Mouse (Mus musculus): ENCODE measurements around the gene Olfr70.

Olfr70 gene

DNA sequence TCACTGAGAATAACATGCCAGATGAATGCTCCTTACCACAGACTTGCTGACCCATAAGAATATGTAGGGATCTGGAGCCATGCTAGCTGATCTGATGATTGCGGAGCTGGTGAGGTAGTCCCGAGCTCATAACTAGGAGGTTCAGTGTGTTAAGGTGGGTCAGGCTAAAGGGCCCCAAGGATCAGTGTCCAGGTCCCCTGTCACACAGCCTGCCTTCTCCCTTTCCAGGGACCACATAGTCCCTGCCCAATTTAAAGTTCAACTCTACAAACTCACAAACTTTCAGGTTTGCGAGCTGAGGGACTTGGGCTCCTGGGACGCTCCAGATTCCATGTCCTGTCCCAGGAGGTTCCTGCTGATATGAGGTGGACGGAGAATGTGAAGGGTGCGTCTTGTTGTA is at the start of gene Olfr70:
Gene Olfr70, minus strand, starts transcription at position 101 of the 400 bp plus-strand sequence.
- no peak for DNase-seq (ENCODE audit: low read depth, low spot score)

DNA sequence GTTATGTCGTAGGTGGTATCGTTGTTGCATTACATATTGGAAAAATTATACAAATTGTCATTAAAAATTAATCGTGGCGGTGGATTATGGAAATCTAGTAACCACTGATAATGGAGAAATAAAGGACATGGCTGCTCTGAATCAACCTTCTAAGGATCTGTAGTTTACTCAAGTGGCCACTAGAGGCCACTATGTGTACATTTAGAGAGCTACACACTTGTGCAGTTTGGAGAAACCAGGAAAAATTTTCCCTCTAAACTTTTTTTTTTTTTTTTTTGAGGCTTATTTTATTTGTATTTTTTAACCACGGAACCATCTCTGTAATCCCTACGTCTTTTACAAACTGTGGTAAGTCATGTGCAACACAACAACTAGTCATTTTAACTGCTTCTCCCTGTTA is 44.6 kb upstream of the Olfr70 start:
- no peak for DNase-seq (ENCODE audit: low read depth, low spot score)

DNA sequence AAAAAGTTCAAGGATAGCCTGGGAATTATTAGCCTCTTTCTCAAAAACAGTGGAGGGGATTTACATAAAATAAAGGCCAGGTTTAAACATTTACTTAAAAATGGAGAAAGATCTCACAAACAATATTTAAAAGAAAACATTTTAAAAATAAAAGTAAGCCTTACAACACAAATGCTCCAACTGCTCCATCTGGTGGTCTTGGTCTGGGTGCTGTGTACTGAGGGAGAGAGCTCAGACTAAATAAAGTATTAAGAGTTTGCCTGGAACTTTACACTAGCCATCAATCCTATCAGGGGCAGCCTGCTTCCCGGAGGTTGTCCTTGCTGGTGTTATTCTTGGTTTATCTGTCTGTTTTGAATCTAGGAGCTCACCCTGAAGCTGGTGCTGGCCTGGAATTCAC is 42.5 kb upstream of the Olfr70 start:
- DNase-seq (ENCODE audit: low read depth, low spot score) = no peak

DNA sequence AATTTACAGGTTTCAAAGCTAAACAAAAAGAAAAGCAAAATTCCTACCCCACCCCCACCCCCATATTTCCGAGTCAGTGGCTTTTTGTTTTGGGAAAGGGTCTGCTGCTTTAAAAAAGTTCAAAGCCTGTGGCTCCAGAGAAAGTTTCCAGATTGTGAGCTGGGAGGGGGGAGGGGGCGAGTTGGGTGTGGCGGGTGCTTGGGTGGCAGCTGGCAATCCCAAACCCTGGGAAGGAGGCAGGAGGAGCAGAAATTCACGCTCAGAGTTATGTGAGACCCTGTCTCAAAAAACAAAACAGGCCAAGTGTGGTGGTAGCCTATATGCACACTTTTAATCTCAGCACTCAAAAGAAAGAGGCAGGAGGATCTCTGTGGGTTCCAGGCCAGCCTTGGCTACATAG is 42.0 kb upstream of the Olfr70 start:
- DNase-seq (ENCODE audit: low read depth, low spot score) = no peak

DNA sequence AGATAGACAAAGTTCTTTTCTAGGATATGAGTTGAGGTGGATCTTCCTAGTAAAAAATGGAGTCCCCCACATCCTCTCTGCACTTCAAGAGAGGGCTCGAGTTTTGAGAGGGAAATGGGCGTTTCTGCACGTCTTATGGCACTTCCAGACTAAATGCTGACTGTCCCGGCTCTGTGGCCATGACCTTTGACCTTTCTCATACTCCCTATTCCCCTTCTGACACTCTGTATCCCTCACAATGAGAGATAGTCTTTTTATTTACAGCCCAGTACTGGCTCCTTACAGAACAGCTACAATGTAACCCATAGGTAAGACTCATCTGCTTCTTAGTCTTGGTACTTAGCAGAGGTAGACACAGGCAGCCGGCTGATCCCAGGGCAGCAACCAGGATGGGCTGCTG is 40.9 kb upstream of the Olfr70 start:
- no peak for DNase-seq (ENCODE audit: low read depth, low spot score)

DNA sequence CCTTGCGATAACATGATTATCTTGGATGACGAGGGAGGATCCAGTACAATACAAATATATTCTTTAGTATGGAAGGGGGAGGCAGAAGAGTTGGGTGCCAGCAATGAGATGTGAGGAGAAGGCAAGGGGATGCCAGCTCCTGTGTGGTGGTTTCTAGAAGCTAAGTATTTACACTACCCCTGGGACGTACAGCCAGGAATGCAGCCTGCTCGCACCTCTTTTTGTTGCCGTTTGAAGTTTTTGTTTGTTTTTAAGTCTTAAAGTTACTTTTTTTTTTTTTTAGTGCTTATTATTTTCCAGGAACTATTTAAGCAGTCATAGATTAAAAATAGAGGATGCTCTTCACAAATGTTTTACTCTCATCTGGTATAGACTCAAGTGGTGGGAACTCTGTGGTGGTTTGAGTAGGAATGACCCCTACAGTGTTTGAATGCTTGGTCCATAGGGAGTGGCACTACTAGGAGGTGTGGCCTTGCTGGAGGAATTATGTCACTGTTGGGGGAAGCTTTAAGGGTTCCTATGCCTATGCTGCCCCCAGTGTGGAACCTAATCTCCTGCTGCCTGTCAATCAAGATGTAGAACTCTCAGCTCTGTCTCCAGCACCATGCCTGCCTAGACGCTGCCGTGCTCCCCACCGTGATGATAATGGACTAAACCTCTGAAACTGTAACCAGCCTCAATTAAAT is 38.5 kb upstream of the Olfr70 start:
- no peak for DNase-seq (ENCODE audit: low read depth, low spot score)

DNA sequence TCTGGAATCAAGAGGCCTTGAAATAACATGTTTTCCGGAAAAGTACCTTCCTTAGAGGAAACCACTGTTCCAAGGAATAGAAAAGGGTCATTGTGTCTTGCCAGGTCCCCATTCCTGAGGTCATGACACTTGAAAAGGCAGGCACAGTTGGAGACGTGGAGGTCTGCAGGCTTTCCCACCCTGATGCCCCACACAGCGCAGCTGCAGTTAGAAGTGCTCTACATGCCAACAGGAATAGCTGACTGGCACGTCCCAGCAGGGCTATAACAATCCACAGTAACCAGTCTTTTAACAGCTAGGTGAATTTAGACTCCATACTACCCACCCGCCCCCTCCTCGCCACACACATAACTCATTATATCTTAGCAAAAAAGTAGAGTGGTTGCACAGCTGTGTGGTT is 36.5 kb upstream of the Olfr70 start:
- DNase-seq (ENCODE audit: low read depth, low spot score) = no peak

DNA sequence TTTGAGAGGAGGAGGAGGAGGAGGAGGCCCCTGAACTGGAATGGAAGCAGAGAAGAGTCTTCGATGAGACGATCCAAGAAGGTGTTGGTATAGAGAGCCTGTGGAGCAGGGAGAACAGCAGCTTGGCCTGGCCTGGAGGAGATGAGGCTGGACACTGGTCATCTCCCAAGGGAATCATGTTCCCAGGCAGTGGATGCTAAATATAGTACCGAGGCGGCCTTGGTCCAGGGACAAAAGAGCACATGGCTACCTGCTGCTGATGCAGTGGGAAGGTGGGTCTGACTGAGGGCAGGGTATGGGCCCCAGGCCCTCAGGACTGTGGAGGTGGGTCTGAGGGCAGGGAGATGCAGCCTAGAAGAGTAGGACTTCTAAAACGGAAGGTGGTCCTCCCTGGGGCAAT is 32.6 kb upstream of the Olfr70 start:
- no peak for DNase-seq (ENCODE audit: low read depth, low spot score)

DNA sequence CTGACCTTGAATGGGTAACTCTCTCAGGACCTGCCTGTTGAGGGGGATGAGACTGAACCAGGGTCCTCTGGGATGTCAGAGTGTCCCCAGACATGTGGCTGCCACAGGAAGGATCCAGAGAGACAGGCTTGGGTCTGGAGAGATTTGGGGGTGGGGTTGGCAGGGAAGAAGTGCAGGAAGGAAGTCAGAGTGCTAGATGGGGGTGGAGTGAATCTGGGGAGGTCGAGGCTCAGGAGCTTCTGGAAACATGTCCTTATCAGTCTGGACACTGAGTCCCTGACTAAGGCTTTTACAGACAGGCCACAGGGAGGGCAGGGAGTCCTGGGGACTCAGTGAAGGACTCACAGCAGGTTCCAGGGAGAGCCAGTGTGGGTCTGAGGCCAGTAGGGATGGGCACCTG is 31.6 kb upstream of the Olfr70 start:
- no peak for DNase-seq (ENCODE audit: low read depth, low spot score)

DNA sequence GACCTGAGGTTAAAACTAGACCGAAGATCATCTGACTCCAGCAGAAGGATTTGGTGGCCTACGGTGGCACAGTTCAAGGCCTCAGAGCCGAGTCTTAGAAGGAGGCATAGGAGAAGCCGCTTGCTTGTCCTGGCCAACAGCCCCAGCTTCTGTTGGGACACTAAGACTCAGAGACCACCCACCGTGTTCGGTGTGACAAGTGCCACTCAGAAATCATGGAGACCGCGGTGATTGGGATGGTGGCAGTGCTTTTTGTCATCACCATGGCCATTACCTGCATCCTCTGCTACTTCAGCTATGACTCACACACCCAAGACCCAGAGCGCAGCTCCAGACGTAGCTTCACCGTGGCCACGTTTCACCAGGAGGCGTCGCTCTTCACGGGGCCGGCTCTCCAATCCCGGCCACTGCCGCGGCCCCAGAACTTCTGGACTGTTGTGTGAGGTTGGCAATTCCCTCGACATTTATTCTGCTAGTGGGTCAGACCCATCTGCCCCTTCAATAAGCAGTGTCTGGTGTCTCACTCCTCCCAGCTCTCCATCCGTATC is 30.2 kb upstream of the Olfr70 start:
- DNase-seq (ENCODE audit: low read depth, low spot score) = no peak

DNA sequence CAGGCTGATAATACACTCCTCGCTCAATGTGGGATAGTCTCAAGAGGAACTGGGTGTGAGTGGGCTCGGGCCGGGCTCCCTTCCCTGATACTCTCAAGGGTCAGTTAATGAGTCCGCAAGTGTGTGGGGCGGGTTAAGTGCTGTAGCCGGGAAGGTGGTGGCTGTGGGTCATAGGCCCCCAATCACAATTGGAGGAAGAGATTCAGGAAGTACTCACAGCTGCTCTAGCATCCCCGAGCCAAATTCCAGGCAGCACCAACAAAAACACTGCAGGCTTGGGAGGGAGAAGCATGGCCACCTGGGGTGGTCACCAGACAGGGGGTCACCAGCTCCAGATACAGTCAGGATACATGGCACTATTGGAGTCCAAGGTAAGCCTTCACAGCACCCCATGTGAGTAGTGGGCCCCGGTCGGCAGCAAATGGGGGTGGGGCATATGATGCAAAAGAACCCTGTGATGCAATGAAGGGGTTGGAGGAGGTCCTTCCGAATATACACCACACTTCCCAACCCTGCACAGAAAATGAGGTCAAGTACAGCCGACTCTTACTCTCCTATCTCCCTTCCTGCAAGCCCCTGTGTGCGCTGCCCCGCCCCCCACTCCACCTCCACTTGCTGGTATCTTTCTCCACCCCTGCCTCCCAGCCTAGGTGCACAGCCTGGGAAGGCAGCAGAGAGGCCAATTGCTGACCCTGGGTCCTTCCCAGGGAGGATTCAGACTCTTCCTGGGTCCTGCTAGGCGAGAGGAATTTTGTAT is 29.4 kb upstream of the Olfr70 start, which contains the start of gene Spaar:
Gene Spaar, plus strand, starts transcription at position 241 of the 757 bp plus-strand sequence.
- no peak for DNase-seq (ENCODE audit: low read depth, low spot score)

DNA sequence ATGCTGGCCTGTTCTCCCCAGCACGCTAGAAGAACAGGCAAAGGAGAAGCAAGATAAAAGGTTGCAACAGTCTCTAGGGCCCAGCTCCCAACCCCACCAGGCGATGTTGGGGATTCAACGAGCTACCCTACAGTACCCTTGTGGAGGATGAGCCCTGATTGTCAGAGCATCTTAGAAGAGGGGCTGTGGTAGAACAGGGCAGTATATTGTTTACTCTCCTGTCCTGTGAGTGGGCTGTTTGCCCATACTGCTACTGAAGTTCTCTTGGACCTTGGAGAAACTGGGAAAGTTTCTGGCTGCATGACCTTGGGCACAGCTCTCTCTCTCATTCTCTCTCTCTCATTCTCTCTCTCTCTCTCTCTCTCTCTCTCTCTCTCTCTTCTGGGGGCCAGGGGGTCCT is 28.5 kb upstream of the Olfr70 start:
- no peak for DNase-seq (ENCODE audit: low read depth, low spot score)

DNA sequence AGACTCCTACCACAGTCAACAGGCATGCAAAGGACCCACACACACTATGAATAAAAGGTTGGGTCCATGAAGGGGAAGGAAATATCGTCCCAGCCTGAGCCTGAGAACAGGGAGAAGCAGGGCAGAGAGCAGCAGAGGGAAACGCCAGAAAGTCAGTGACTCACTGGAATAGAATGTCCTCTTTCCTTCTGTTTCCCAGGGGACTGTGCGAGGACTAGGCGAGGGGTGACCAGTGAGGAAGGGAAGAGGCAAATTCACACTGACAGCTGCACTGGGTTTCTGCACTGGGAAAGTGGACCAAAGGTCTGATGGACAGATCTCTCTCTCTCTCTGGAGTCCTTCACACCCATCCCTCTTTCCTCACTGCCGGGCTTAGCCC is 28.0 kb upstream of the Olfr70 start:
- no peak for DNase-seq (ENCODE audit: low read depth, low spot score)

DNA sequence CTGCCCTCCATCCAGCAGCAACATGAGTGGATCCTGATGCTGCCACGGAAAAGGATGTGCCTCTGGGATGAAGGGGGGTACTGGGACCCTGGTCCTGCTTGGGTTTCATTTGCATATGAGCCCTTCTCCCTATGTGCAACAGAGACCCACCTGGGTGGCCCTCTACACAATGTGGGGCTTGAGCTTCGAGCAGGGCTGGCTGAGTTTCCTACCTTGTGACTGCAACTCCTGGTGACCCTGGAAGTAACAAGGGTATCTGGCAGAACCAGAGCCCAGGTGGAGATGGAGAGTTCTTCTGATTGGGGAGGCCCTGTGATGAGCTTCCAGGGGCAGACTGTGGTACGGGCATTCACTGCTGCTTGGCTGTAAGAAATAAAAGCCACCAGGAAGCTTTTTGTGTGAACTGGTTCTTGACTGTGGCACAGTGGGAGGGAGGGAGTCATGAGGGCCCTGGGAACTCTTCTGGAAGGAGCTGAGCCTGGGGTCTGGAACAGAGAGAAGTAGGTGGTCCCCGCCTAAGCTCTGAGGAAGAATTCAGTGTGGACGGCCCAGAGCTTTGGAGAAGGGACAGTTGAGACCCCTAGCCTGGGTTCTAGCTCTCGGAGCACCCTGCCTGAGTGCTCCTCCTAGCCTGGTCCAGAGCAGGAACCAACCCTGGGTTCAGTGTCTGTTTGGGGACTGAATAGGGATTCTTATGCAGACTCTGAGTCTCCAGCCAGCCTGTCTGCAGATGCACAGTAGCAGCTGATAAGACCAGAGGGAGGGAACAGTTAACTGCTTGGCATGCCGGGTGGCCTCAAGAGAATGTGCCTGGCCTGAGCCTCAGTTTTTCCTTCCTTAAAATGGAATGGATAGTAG is 27.3 kb upstream of the Olfr70 start:
- no peak for DNase-seq (ENCODE audit: low read depth, low spot score)

DNA sequence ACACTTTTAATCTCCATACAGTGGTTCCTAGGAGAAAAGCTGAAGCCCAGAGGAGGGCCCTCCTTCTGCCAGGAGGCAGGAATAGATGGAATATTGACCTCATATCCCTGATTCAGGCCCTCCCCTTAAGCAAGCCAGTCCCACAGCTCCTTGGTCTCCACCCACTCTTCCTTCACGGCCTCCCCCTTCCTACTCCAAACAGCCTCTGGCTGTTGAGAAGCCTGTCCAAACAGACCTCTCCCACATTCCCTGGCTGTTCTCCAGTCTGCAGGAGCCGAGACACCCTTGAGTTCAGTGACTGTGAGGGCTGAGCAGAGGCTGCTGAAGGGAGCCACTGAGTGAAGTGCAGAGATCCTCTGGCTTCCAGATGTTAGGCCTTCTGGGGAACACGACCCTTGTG is 26.4 kb upstream of the Olfr70 start, which contains the start of gene Hrct1:
Gene Hrct1, plus strand, starts transcription at position 194 of the 400 bp plus-strand sequence.
- DNase-seq (ENCODE audit: low read depth, low spot score) = no peak

DNA sequence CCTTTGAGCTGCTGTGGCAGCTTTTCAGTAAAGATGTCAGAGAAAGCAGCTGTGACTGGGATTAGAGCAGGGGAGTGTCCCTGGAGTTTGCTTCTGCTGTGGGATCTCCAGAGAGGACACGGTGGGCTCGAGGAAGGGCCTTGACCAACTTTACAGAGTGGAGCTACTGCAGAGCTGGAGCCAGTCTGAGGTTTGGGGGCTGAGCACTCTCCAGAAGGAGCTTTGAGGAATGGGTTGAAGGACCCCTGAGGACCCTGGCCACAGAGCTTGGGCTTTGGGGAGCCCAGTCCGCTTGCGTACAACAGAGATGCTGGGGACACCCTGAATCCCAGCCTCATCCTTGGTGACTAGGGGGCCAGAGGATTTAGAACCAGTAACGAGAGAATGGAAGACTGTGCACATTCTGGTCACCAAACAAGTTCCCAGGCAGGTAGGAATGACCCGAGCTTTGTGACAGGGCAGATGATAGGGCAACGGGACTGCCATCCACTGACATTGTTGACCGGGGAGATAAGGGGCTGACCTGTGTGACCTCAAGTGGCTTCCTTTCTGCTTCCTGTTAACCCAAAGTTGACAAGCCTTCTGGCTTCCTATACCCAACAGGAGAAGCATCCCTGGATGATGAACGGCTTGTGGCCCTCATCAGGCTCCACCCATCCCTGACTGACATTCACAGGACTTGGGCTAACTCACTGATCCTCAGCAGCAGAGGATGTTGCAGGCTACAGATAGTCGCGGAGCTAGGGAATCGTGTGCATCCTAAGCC is 25.8 kb upstream of the Olfr70 start:
- no peak for DNase-seq (ENCODE audit: low read depth, low spot score)

DNA sequence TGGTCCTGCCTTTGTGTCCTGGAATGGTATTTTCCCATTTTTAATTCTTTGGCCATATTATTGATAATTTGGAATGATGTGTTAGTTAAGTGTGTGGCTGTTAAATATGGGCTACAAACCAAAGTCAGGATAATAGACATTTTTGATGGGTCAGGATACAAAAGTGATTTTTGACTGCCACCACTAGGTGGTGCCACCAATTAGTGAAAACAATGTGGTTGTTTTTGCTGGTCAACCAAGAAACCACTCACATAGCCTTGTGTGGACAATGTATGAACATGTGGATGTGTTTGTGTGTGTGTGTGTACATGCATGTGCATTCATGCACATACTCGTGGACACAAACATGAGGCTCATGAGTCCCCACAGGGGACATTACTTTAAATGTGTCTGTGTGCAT is 24.2 kb upstream of the Olfr70 start:
- peak; percentile 44 for DNase-seq (ENCODE audit: low read depth, low spot score)

DNA sequence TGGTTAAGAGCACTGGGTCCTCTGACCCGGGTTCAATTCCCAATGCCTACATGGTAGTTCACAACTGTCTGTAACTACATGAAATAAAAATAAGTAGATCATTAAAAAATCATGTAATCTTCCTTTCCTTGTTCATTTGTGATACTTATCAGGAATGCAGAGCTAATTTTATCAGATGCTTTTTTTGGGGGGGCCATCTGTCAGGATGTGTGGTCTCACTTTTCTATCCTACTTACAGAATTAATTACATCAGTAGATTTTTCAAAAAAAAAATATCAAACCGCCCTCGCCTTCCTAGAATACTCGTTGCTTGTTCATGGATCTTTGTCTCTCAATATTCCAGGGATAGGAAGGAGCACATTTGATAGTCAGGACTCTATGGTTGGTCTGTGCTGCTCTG is 21.6 kb upstream of the Olfr70 start:
- DNase-seq (ENCODE audit: low read depth, low spot score) = no peak

DNA sequence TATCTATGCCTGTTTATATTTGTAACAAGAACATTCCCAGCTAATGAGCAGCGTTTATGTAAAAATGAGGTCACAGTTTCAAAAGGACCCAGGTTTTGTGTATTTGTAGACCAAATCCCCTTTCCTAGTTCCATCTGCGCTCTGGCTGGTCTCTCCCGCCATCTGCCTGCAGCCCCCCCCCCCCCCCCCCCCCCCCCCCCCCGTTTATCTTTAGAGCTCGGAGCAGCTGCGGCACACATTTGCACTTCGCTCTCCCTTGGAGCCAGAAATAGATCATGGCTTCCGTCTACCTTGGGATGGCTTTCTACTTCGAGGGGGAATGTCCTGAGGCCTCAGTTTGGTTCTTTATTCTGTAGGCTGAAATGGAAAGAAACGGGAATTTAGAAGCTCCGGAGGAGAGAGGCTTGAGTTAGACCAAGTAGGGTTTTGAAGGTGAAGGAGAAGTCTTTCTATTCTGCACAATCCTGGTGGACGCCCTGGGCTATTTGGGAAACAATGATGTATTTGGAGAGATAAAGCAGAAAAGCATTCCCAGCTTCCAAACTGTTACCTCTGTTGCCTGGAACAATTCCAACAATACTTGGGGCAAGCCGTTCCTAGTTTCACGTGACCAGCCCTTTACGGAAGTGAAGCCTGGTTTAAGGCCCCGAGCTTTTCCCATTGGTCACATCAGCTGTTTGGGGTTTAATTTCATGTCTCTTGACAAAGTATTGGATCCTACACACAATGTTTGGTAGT is 20.1 kb upstream of the Olfr70 start:
- no peak for DNase-seq (ENCODE audit: low read depth, low spot score)

DNA sequence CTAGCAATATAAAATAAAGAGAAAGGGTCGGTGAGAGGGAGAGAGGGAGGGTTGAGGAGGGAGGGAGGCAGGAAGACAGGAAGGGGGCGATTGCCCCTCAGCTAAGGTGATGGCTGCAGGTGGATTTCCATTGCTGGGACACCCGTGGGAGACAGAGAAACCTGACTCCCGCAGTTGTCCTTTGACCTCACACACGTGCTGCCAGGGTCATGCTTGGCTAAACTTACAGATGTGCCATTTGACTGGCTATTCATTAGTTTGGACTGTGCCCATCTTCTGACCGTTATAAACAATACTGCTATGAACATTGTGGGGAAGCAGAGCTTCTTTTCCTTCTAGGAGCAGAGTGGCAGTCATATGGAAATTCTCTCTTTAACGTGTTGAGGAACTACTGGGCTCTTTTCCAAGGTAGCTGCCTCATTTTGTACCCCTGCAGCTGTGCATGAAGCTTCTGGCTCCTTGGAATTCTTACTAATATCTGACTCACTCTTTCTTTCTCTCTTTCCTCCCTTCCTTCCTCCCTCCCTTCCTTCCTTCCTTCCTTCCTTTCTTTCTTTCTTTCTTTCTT is 13.1 kb upstream of the Olfr70 start:
- DNase-seq (ENCODE audit: low read depth, low spot score) = no peak

All from embryo, embryonic 11.5 days (tissue).